Mouse (Mus musculus) urinary bladder, postnatal 36 days (tissue): Measurements from ENCODE around the gene Slc35g3.

ENCODE experiments used
- DNase-seq, 2 experiments: peaks; one replicate each; pipeline ENCODE4 v3.0.0; 2022; ENCODE audit warnings: low spot score in 2 of 2, mixed read lengths in 1 of 2

Gene Slc35g3

DNA sequence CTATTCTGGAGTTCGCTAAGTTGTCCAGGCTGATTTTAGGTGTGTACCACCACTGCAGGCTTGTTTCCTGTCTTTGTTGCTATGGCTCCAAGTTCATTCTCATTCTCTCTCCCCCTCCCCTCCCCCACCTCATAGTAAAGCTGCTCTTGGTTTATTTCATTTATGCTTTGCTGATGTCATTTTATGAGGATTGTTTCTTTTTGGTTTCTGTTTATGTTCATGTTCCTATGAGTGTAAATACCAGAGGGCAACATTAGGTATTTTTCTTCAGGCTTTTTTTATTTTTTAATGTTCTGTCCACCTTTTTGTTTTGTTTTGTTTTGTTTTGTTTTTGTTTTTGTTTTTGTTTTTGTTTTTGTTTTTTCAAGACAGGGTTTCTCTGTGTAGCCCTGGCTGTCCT lies at the start of gene Slc35g3:
Gene Slc35g3, minus strand, starts transcription at position 101 of the 400 bp plus-strand sequence.
- no peak for DNase-seq

- DNase-seq: no peak
Observed at GRCm38 (mm10) chr11:69810280-69810679, 48.5 kb upstream of the Slc35g3 start.

GRCm38 (mm10) chr11:69807641-69808040 lies 45.9 kb upstream of the Slc35g3 start:
- no peak for DNase-seq

DNA sequence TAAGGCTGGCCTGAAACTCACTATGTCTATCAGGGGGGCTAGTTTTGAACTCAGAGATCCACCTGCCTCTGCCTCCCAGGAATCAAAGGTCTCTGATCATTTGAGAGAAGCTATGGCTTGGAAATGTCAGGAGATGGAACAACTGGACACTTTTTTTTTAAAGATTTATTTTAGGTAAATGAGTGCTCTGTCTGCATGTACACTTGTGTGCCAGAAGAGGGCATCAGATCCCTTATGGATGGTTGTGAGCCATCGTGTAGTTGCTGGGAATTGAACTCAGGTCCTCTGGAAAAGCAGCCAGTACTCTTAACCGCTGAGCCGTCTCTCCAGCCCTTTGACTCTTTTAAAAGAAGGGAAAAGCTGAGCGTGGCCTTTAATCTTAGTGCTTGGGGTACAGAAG lies 44.6 kb upstream of the Slc35g3 start:
- DNase-seq: no peak

DNA sequence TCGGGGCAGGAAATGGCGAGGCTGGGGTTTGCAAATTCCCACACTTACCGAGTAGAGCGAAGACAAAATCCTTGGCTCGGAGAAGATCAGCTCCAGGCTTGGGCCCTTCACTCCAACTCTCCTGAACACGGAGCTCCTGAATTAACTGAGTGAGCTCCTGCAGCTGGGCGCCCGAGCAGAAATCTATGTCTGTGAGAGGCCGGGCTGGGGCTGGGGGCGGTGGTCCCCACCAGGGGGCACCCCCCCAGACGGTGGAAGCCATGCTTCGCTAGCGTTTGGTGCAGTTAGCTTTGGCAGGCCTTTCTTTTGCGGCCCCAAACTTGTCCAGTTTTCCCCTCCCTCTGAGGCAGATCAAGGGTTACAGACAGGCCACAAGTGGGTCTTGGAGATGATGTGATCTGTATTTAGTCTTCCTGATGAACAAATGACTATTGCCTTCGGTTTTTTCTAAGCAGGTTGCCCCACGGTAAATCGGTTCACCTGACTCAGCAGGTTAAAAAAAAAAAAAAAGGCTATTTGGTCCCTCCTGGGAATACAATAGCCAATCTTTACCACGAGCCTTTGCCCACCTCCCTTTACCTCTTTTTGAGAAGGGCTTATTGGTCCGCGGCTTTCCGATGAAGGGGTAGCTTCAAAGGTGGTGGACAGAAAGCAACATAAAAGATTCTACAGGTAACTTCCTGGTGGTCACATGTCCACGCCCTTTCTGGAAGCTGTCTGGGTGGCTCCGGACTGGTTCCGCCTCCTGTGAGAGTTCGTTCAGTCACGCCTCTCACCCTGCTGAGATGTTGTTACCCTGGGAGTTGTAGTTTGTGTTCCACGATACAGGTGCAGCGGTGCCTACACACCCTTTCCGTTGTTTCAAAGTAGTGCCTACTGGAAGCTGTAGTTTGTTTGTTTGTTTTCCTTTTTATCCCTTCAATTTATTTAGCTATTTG lies 43.5 kb upstream of the Slc35g3 start, which contains the start of gene Tmem102:
Gene Tmem102, minus strand, starts transcription at position 653 of the 938 bp plus-strand sequence.
- peak; percentile 57 to 59 for DNase-seq

DNA sequence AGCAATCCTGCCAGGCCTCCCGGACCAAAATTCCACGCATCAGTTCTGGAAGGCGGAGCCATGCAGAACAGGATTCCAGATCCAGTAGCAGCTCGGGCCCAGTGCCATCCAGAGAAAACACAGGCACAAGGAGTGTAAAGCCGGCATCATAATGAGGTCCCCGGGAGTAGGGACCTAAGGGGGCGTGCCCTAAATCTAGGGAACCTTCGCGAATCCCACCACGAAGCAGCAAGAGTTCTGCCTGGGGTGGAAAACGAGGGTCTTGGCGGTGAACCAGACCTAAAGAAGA lies 42.8 kb upstream of the Slc35g3 start:
- DNase-seq: peak in 1 of 2 experiments; percentile 19

- peak; percentile 62 to 80 for DNase-seq
Observed at GRCm38 (mm10) chr11:69803786-69804651, 42.3 kb upstream of the Slc35g3 start.

- DNase-seq: no peak
Observed at GRCm38 (mm10) chr11:69803328-69803727, 41.6 kb upstream of the Slc35g3 start.

DNA sequence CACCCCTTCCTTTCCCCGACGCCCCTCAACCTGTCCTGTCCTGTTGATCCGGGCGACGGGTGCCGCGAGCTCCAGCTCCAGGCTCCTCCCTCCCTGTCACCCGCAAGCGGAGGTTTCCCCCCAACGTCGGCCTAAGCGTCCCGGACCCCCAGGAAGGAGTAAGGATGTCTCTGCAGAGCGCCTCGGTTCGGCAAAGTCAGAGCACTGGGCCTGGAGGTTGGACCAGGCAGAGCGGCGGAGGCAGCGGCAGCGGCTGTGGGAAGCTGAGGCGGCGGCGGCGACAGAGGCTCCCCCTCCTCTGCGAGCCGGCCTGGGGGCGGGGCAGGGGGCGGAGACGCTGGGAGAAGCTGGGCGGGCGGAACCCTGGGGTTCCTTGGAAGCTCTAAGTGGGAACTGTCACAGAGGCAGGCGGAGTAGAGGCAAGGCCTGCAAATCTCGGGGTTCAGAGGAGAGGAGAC lies 40.9 kb upstream of the Slc35g3 start:
- peak; percentile 76 to 88 for DNase-seq

- DNase-seq: no peak
Observed at GRCm38 (mm10) chr11:69801379-69801977, 39.7 kb upstream of the Slc35g3 start, which contains the start of gene Fgf11. TSS of gene Fgf11 (minus strand) at chr11:69801857.

DNA sequence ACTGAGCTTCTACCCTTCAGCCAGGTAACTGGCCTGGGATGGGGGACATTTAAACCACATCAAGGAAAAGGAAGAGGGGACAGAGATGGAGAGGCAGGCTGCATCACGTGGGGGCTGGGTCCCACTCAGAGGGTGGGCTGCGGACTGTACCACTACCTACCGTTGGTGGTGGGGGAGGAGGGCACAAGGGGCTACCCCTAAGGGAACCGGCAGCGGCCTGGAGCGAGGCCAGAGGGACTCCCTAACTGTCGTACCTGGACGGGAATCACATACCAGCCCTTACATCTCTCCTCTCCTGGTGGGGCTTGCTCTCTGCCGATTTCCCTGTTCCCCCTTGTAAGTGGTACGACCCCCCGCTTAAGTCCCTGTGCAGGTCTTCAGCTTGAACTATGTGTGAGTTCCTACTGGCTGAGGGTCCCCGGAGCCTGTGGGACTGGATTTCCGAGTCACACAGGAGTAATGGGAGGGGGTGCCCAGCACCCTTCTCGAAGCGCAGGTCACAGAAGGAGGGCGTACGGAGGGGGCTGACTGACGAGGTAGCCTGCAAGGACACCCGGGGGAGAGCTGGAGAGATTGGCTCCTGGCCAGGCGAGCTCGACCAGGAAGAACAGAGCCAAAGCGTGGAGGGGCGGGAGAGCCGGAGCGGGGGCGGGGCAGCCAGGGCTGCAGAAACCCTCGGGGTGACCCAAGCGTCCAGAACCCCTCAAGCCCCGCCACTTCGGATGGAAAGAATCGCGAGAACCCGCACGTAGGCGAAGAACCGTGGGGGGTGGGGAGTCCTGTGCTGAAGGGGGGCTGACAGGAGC lies 38.8 kb upstream of the Slc35g3 start:
- no peak for DNase-seq

GRCm38 (mm10) chr11:69800138-69800391 lies 38.3 kb upstream of the Slc35g3 start:
- no peak for DNase-seq

- no peak for DNase-seq
Observed at GRCm38 (mm10) chr11:69799394-69800137, 37.8 kb upstream of the Slc35g3 start.

DNA sequence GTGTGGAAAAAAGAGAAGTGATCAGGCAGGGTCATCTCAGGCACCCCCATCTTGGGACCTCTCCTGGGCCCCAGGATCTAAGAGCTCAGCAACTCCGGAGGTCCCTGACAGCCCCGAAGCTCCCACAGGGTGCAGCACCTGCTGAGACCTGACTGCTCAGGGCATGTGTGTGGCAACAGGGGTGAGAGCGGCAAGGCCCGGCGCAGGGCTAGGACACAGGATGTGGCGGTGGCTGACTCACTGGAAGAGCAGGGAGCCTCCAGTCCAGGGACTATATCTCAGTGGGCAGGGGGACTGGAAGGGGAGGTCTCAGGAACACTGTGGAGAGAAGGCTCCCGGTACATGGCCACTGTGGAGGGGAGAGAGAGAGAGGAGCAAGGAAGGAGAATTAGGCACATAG lies 36.2 kb upstream of the Slc35g3 start:
- DNase-seq: no peak

GRCm38 (mm10) chr11:69795983-69796435 lies 34.2 kb upstream of the Slc35g3 start:
- no peak for DNase-seq

- DNase-seq: peak; percentile 81 to 94
Observed at GRCm38 (mm10) chr11:69795168-69795982, 33.6 kb upstream of the Slc35g3 start, which contains the start of gene Chrnb1. TSS of gene Chrnb1 (minus strand) at chr11:69795943.

- DNase-seq: no peak
Observed at GRCm38 (mm10) chr11:69793429-69793828, 31.7 kb upstream of the Slc35g3 start.

DNA sequence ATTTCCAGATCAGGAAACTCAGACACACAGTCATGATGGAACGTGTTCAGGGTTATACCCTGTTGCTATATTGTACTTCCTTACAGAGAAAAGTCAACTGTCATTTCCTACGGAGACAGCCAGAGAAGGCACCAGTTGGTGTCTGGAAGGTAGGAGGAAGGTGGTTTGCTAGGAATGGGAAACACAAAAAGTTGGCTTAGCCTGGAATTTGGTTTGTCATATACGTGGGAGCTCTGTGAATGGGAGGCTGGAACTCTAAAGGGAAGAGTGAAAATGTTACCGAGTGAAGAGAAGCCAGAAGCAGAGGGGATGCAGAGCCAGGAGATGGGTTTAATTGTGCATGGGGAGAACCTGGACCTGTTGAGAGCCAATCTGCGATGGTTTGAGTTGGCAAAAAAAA lies 29.7 kb upstream of the Slc35g3 start:
- no peak for DNase-seq

DNA sequence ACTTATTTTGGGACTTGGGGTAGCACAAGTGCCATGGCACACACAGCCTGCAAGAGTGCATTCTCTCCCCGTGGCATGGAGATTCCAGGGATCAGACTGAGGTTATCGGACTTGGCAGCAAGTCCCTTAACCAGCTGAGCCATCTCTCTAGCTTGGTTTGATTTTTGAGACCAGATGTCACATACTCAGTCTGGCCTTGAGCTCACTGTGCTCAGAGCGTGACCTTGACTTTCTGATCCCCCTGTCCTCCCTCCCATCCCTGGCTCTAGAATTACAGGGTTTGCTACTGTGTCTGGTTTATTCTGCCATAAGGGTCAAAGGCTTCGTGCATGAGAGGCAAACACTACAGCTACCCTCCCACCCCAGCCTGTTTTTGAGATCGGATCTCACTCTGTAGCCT lies 27.7 kb upstream of the Slc35g3 start:
- DNase-seq: no peak

GRCm38 (mm10) chr11:69787306-69787705 lies 25.5 kb upstream of the Slc35g3 start:
- DNase-seq: no peak
